Mouse (Mus musculus): ENCODE results near the gene C2cd4a. TPM values are rescaled to one million over a fixed set of nuclear protein-coding genes. Genes with fewer than 3 reads are reported as not detected.

The C2cd4a gene
- polyA plus RNA-seq, 1 experiment from 2014 or later, result 0.61 TPM

DNA sequence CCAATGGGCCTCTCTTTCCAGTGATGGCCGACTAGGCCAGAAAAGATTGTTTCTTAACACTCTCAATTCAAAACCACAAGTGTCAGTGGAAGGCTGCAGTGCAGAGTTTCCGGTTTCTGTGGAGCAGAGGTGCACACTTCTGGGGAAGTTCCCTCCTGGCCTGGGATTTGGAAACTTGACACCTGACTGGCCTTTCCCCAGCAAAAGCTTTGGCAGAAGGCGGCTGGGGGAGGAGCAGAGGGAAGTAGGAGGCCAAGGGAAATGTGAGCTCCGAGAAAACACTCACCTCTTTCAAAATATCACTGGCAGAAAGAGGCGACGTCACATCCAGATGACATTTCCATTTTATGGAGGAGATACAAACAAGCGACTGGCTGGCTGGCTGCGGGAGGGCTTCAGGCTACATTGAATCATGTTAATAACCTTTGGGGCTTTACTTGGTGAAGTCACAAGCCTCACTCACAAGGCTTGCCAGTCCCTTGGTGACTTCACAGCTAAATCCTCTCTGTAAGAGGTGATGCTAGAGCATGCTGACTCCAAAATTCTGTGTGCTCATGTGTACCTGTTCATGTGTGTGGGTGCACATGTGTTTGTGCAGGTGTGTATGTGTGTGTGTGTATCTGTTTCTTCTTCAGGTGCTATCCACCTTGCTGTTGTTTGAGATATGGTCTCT is 18.3 kb downstream of the C2cd4a start:
- H3K9ac ChIP-seq (ENCODE audit: low read depth, low read length), result no peak overlapping the region
- no peak for TF ChIP-seq CTCF (IDR thresholded peaks at IDR 0.05; ENCODE audit: low read depth)
- H3K27me3 ChIP-seq (ENCODE audit: insufficient read depth, low read length), result no peaks in the 10 kb centered on the region
- H3K4me3 ChIP-seq (replicated peaks; ENCODE audit: low read depth, low read length), result no peak overlapping the region
- peak; percentile 94 for DNase-seq (ENCODE audit: low spot score)
- H3K36me3 ChIP-seq (ENCODE audit: insufficient read depth, low read length), result no peaks in the 10 kb centered on the region
- peak; percentile 49; the same call in 1 of the 2 replicates for ATAC-seq (replicated peaks; ENCODE audit: low FRiP score, low read depth)
- peak overlapping the region; percentile 20; the same call in 1 of the 2 replicates for H3K27ac ChIP-seq
- WGBS, result 1% methylated on average over 8 of the region's 8 CpGs
- no peaks in the 10 kb centered on the region for H3K9me3 ChIP-seq (replicated peaks; ENCODE audit: low read length)
- H3K4me2 ChIP-seq (ENCODE audit: low read length), result peak overlapping the region; percentile 23; the same call in 1 of the 2 replicates
- no peaks in the 10 kb centered on the region for H3K4me1 ChIP-seq (replicated peaks; ENCODE audit: insufficient read depth, low read length)

DNA sequence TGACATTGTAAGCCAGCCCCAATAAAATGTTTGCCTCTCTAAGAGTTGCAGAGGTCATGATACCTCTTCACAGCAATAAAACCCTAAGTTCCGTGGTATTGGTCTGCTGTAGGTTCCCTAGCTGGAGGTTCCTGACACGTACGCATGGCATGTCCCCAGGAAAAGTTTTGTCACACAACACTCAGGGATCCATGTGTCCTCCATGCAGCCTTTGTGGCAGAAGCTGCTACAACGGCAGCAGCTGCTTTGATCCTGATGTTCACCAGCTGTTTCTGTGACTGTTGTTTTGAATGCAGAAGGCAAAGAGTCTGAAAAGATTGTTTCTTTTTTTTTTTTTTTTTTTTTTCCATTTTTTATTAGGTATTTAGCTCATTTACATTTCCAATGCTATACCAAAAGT is 19.0 kb downstream of the C2cd4a start:
- Histone ChIP-seq H3K27me3 (ENCODE audit: insufficient read depth, low read length) (no peaks in the 10 kb centered on the region), H3K9ac (ENCODE audit: low read depth, low read length) (no peak overlapping the region), H3K4me2 (ENCODE audit: low read length) (no peak overlapping the region), H3K27ac (peak overlapping the region; percentile 31; the same call in 1 of the 2 replicates), H3K36me3 (ENCODE audit: insufficient read depth, low read length) (no peaks in the 10 kb centered on the region), H3K9me3 (replicated peaks; ENCODE audit: low read length) (no peaks in the 10 kb centered on the region), H3K4me1 (replicated peaks; ENCODE audit: insufficient read depth, low read length) (no peaks in the 10 kb centered on the region), H3K4me3 (replicated peaks; ENCODE audit: low read depth, low read length) (no peak overlapping the region)
- ATAC-seq (replicated peaks; ENCODE audit: low FRiP score, low read depth) (no peak), DNase-seq (ENCODE audit: low spot score) (peak; percentile 44)
- 39% methylated on average over 4 of the region's 4 CpGs for WGBS
- TF ChIP-seq CTCF (IDR thresholded peaks at IDR 0.05; ENCODE audit: low read depth), result no peak

DNA sequence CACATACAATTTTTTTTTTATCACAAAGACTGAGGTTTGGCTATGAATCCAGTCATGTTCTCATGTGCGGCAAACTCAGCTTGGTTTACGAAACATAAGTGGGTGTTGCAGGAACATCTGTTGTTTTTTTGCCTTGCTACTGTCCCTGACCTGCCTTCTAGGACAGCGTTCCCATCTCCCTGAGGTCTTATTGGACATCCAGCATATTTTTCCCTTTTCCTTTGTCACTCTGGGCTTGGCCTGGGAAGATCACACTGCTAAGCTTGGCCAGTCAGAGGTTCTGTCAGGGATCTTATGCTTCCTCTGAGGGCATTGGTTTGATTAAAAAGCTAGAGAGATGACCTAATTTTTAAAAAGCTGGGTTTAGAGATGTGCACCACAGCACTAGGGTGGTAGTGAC is 21.0 kb downstream of the C2cd4a start:
- Histone ChIP-seq H3K4me3 (replicated peaks; ENCODE audit: low read depth, low read length) (no peak overlapping the region), H3K27ac (no peak overlapping the region), H3K36me3 (ENCODE audit: insufficient read depth, low read length) (no peaks in the 10 kb centered on the region), H3K27me3 (ENCODE audit: insufficient read depth, low read length) (no peaks in the 10 kb centered on the region), H3K9ac (ENCODE audit: low read depth, low read length) (no peak overlapping the region), H3K4me2 (ENCODE audit: low read length) (no peak overlapping the region), H3K4me1 (replicated peaks; ENCODE audit: insufficient read depth, low read length) (no peaks in the 10 kb centered on the region), H3K9me3 (replicated peaks; ENCODE audit: low read length) (no peaks in the 10 kb centered on the region)
- TF ChIP-seq CTCF (IDR thresholded peaks at IDR 0.05; ENCODE audit: low read depth), result no peak
- no peak for ATAC-seq (replicated peaks; ENCODE audit: low FRiP score, low read depth)
- WGBS, result 64% methylated on average over 3 of the region's 3 CpGs
- no peak for DNase-seq (ENCODE audit: low spot score)

DNA sequence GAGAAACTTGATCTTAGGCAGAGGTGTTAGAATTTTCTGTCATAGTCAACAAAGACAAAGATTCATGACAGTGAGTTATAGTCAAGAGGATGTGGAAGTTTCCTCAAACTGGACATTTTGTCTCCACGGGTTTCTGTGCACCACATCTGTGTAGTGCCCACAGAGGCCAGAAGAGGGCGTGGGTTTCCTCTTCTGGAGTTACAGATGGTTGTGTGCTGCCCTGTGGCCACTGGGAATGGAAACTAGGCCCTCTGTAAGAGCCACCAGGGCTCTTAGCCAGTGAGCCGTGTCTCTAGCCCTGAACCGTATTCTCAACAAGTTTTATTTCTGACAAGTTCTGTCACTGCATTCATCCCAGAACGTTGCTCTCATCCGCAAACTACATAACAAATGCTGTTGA is 21.6 kb downstream of the C2cd4a start:
- 52% methylated on average over 6 of the region's 6 CpGs for WGBS
- no peak overlapping the region for H3K4me3 ChIP-seq (replicated peaks; ENCODE audit: low read depth, low read length)
- H3K9me3 ChIP-seq (replicated peaks; ENCODE audit: low read length), result no peaks in the 10 kb centered on the region
- H3K9ac ChIP-seq (ENCODE audit: low read depth, low read length), result no peak overlapping the region
- no peaks in the 10 kb centered on the region for H3K27me3 ChIP-seq (ENCODE audit: insufficient read depth, low read length)
- DNase-seq (ENCODE audit: low spot score), result no peak
- no peaks in the 10 kb centered on the region for H3K36me3 ChIP-seq (ENCODE audit: insufficient read depth, low read length)
- no peak overlapping the region for H3K4me2 ChIP-seq (ENCODE audit: low read length)
- no peaks in the 10 kb centered on the region for H3K4me1 ChIP-seq (replicated peaks; ENCODE audit: insufficient read depth, low read length)
- TF ChIP-seq CTCF (IDR thresholded peaks at IDR 0.05; ENCODE audit: low read depth), result peak; percentile 36; the same call in 1 of the 2 replicates
- no peak overlapping the region for H3K27ac ChIP-seq
- ATAC-seq (replicated peaks; ENCODE audit: low FRiP score, low read depth), result no peak

DNA sequence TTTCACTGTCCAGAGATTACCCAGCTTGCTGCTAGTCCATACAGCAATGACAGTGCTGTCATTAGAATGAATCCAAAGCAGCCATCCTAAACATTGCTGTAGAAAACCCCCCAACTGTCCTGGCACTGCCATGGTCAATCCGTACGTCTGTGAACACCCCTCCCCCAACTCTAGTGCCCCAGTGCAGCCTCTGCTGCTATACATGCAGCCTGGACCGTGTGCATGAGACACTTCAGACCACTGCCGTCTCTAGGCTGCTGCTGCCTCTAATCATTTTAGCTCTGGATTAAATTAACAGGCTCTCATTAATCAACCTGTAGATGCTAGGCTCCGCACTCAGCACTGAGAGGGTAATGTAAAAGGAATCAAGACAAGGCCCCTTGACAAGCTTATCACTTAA is 25.1 kb downstream of the C2cd4a start:
- no peaks in the 10 kb centered on the region for H3K4me1 ChIP-seq (replicated peaks; ENCODE audit: insufficient read depth, low read length)
- no peaks in the 10 kb centered on the region for H3K9me3 ChIP-seq (replicated peaks; ENCODE audit: low read length)
- TF ChIP-seq CTCF (IDR thresholded peaks at IDR 0.05; ENCODE audit: low read depth), result no peak
- H3K36me3 ChIP-seq (ENCODE audit: insufficient read depth, low read length), result no peaks in the 10 kb centered on the region
- 60% methylated on average over 5 of the region's 5 CpGs for WGBS
- H3K27ac ChIP-seq, result no peak overlapping the region
- H3K4me3 ChIP-seq (replicated peaks; ENCODE audit: low read depth, low read length), result no peak overlapping the region
- no peak for DNase-seq (ENCODE audit: low spot score)
- H3K4me2 ChIP-seq (ENCODE audit: low read length), result no peak overlapping the region
- H3K27me3 ChIP-seq (ENCODE audit: insufficient read depth, low read length), result no peaks in the 10 kb centered on the region
- no peak overlapping the region for H3K9ac ChIP-seq (ENCODE audit: low read depth, low read length)
- no peak for ATAC-seq (replicated peaks; ENCODE audit: low FRiP score, low read depth)

DNA sequence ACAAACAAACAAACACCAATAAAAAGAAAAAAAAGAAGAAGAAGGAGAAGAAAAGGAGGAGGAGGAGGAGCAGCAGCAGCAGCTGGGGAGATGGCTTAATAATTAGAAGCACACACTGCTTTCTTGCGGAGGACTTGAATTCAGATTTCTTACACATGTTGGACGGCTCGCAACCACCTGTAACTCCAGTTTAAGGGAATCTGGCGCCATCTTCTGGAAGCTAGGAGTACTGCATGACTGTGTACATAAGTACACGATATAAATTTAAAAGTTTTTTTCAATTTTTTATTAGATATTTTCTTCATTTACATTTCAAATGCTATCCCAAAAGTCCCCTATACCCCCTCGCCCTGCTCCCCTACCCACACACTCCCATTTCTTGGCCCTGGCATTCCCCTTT is 29.9 kb downstream of the C2cd4a start:
- Histone ChIP-seq H3K4me2 (ENCODE audit: low read length) (no peak overlapping the region), H3K9me3 (replicated peaks; ENCODE audit: low read length) (no peaks in the 10 kb centered on the region), H3K9ac (ENCODE audit: low read depth, low read length) (no peak overlapping the region), H3K27me3 (ENCODE audit: insufficient read depth, low read length) (no peaks in the 10 kb centered on the region), H3K4me3 (replicated peaks; ENCODE audit: low read depth, low read length) (no peak overlapping the region), H3K36me3 (ENCODE audit: insufficient read depth, low read length) (no peaks in the 10 kb centered on the region), H3K4me1 (replicated peaks; ENCODE audit: insufficient read depth, low read length) (no peaks in the 10 kb centered on the region), H3K27ac (no peak overlapping the region)
- peak; percentile 59 for DNase-seq (ENCODE audit: low spot score)
- peak; percentile 77 for TF ChIP-seq CTCF (IDR thresholded peaks at IDR 0.05; ENCODE audit: low read depth)
- WGBS, result 45% methylated on average over 6 of the region's 6 CpGs
- ATAC-seq (replicated peaks; ENCODE audit: low FRiP score, low read depth), result no peak
